Comparison of ENCODE assay signal across 9 mouse cellular contexts in the genomic region with DNA sequence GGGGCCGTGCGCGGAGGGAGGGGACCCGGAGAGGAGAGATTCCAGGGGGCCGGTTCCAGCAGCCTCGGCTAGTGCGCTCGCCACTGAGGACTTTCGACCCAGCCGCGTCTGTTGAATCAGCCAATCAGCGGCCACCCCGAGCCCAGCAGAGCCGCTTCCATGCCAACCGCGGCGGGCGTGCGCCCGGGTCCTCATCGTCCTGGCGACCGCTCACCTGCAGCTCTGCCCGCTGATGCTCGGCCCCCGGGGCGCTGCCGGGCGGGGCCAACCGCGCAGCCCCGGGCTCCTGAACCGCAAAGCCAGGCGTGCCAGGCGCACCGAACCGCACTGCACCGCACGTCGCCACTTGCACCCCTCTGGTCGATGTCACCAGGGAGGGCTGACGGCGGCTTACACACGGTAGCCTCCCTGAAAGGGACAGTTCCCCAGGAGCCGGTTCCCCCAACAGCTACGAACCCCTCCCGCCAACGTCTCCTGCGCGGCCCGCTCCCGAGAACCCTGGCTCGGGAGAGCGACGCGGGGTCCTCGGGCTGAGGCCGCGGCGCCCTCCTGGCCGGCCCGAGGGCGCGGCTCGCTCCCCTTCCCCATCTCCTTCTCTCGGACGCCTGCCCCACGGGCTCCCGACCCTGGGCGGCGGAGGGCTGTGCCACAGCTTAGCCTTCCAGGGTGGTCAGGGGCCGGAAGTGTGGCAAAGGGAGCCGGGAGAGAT. TPM values are rescaled to one million over a fixed set of nuclear protein-coding genes. Genes with fewer than 3 reads are reported as not detected.
DNase-seq lines count a peak whose midpoint lies in the region; ATAC-seq lines count a peak whose summit lies in the region.
"Had no signal": no experiment of that assay in that cellular context is flagged by ENCODE, and none has a peak within 500 bp of the region (broad histone marks: within the 10 kb centered on the region; RNA-seq: fewer than 3 reads in every experiment).

A gene (minus strand): TSS at position 464 of the 709 bp plus-strand sequence.

- no peaks in the 10 kb centered on the region for H3K36me3 ChIP-seq in hindbrain, embryonic 11.5 days (ENCODE audit: control insufficient read depth, insufficient read depth, low read length)
- H3K36me3 ChIP-seq in lung, embryonic 16.5 days (ENCODE audit: control insufficient read depth, insufficient read depth, low read length), result no peaks in the 10 kb centered on the region

- peak; percentile 96 for ATAC-seq in hindbrain, embryonic 11.5 days (ENCODE audit: low FRiP score)
- ATAC-seq in lung, embryonic 16.5 days (ENCODE audit: low read depth), result peak; percentile 98

- H3K4me3 ChIP-seq in hindbrain, embryonic 11.5 days (ENCODE audit: low read depth, low read length), result peak within 1 kb of the TSS; percentile 56
- peak within 1 kb of the TSS; percentile 59 for H3K4me3 ChIP-seq in lung, embryonic 16.5 days (ENCODE audit: low read length)

- peak within 1 kb of the TSS; percentile 53 for H3K9ac ChIP-seq in hindbrain, embryonic 11.5 days (ENCODE audit: low read depth, low read length)
- H3K9ac ChIP-seq in lung, embryonic 16.5 days (ENCODE audit: low read length), result peak within 1 kb of the TSS; percentile 59

- H3K9me3 ChIP-seq in hindbrain, embryonic 11.5 days (ENCODE audit: control insufficient read depth, low read length), result no peaks in the 10 kb centered on the region
- no peaks in the 10 kb centered on the region for H3K9me3 ChIP-seq in lung, embryonic 16.5 days (ENCODE audit: control insufficient read depth, low read length)

- DNase-seq in WW6 (ENCODE audit: low read depth, low spot score), result peak; percentile 49
- DNase-seq in cerebellum, postnatal 25 days, result peak; percentile 69 to 77
- DNase-seq in frontal cortex, postnatal 25 days (ENCODE audit: low spot score in 2 of 2), result peak; percentile 50 to 53
- peak; percentile 80 for DNase-seq in hindbrain, embryonic 11.5 days (ENCODE audit: low spot score)
- DNase-seq in layer of hippocampus, postnatal 10 days (ENCODE audit: low spot score in 2 of 2), result peak; percentile 62 to 75
- peak; percentile 37 for DNase-seq in retina, postnatal 7 days (ENCODE audit: low read depth, low spot score)
- no peak for DNase-seq in spleen, adult 12 weeks (ENCODE audit: low spot score)

- H3K4me2 ChIP-seq in hindbrain, embryonic 11.5 days (replicated peaks; ENCODE audit: low read depth, low read length), result peak within 1 kb of the TSS; percentile 96
- peak within 1 kb of the TSS; percentile 97 for H3K4me2 ChIP-seq in lung, embryonic 16.5 days (ENCODE audit: low read depth, low read length)

- WGBS in hindbrain, embryonic 11.5 days, result under 1% methylated on average over 67 of the region's 73 CpGs
- under 1% methylated on average over 65 of the region's 73 CpGs for whole genome bisulfite sequencing in lung, embryonic 16.5 days

- H3K27ac ChIP-seq in hindbrain, embryonic 11.5 days (ENCODE audit: low read depth, low read length), result no peak within 1 kb of the TSS
- no peak within 1 kb of the TSS for H3K27ac ChIP-seq in lung, embryonic 16.5 days (ENCODE audit: low read length)

- peaks cover 13% of the 10 kb centered on the region for H3K27me3 ChIP-seq in hindbrain, embryonic 11.5 days (ENCODE audit: control insufficient read depth, insufficient read depth, low read length)
- peaks cover 22% of the 10 kb centered on the region for H3K27me3 ChIP-seq in lung, embryonic 16.5 days (ENCODE audit: control insufficient read depth, insufficient read depth, low read depth, low read length)

- H3K4me1 ChIP-seq in hindbrain, embryonic 11.5 days (replicated peaks; ENCODE audit: control insufficient read depth, insufficient read depth, low read length), result no peaks in the 10 kb centered on the region
- H3K4me1 ChIP-seq in lung, embryonic 16.5 days (replicated peaks; ENCODE audit: control insufficient read depth, insufficient read depth, low read length), result peaks cover 12% of the 10 kb centered on the region

RNA-seq across cellular contexts. Expression of the gene that starts here (rescaled TPM):
- 1.6 and 3.7 TPM in 2 replicates for polyA plus RNA-seq in hindbrain, embryonic 11.5 days (2014; fragmentation: Nextera tagmentation; extraction: Ambion mirVana)
- 1 to 10 TPM; 2.4 to 4.1 TPM for total RNA-seq in layer of hippocampus, postnatal 10 days (2021)
- polyA plus RNA-seq in lung, embryonic 16.5 days (2015; fragmentation: Nextera tagmentation; extraction: Ambion mirVana), result 13.1 and 15.6 TPM in 2 replicates
- polyA plus RNA-seq: spleen, adult 2 months had no signal
